Mouse (Mus musculus): ENCODE data around the gene Itgax. TPM values are rescaled to one million over a fixed set of nuclear protein-coding genes. Genes with fewer than 3 reads are reported as not detected.

The Itgax gene
- polyA plus RNA-seq, 1 experiment from 2014 or later = 0.23 TPM

DNA sequence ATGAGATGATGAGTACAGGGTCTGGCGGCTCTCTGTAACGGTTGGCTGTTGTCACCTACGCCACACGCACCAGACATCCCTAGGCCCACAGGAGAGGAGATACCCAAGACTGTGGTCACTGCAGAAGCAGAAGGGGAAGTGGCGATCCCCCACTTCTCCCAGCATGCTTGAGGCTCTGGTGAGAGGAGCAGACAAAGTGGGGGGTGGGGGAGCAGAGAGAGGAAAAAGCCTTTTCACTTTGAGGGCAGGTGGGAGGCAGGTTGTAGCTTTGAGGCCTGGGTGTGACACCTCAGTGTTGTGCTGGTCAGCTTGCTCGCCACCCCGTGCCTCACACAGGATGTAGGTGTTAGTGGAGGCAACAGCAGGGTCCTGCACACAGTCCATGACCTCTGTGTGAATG, 50.8 kb downstream of the Itgax start:
- H3K36me3 ChIP-seq (replicated peaks) = no peaks in the 10 kb centered on the region
- H3K4me3 ChIP-seq (replicated peaks) = no peak overlapping the region
- H3K4me1 ChIP-seq = no peaks in the 10 kb centered on the region
- 78% methylated on average over 7 of the region's 7 CpGs for WGBS
- H3K9me3 ChIP-seq = no peaks in the 10 kb centered on the region
- no peak overlapping the region for H3K4me2 ChIP-seq
- no peak overlapping the region for H3K9ac ChIP-seq
- H3K27ac ChIP-seq = no peak overlapping the region
- no peaks in the 10 kb centered on the region for H3K27me3 ChIP-seq
- no peak for ATAC-seq (ENCODE audit: low FRiP score)

DNA sequence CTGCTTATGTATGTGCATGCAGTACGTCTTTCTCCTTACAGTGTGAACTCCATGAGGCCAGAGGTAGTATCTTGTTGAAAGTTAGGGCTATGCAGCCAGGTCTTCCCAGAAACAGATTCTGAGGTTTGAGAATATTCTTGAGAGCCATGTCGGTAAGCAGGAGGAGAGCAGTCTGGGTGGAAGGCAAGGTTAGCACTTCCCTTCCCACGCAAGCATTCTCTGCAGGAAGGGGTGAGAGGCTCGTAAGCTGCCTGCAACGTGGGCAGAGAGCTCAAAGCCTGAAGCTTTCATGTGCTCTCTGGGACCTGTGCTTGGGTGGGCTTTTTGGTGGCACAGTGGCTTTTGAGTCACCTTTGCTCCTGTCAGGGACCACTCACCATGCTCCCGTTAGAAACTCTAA, 51.2 kb downstream of the Itgax start:
- H3K9ac ChIP-seq = no peak overlapping the region
- H3K27me3 ChIP-seq = no peaks in the 10 kb centered on the region
- WGBS = 81% methylated on average over 6 of the region's 6 CpGs
- H3K4me3 ChIP-seq (replicated peaks) = no peak overlapping the region
- no peaks in the 10 kb centered on the region for H3K36me3 ChIP-seq (replicated peaks)
- ATAC-seq (ENCODE audit: low FRiP score) = no peak
- no peak overlapping the region for H3K27ac ChIP-seq
- H3K4me1 ChIP-seq = no peaks in the 10 kb centered on the region
- H3K9me3 ChIP-seq = no peaks in the 10 kb centered on the region
- H3K4me2 ChIP-seq = no peak overlapping the region

DNA sequence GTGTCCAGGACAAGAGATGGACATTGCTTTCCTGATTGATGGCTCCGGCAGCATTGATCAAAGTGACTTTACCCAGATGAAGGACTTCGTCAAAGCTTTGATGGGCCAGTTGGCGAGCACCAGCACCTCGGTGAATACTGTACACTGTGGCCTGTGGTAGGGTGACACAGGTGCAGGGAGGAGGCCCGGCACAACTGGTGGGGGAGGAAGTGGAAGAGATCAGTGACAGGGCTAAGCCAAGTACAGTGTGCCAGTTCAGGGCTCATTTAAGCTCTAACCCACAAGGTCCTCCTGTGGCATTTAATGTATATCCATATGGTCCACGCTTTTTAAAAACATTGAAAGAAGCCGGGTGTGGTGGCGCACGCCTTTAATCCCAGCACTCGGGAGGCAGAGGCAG, 52.3 kb downstream of the Itgax start:
- ATAC-seq (ENCODE audit: low FRiP score) = no peak
- WGBS = 90% methylated on average over 10 of the region's 10 CpGs

More for the DNA sequence above, 52.3 kb downstream of the Itgax start:
- H3K27ac ChIP-seq = no peak overlapping the region
- no peak overlapping the region for H3K4me3 ChIP-seq (replicated peaks)
- H3K27me3 ChIP-seq = no peaks in the 10 kb centered on the region
- no peaks in the 10 kb centered on the region for H3K9me3 ChIP-seq
- no peaks in the 10 kb centered on the region for H3K36me3 ChIP-seq (replicated peaks)
- no peak overlapping the region for H3K9ac ChIP-seq
- H3K4me1 ChIP-seq = no peaks in the 10 kb centered on the region
- no peak overlapping the region for H3K4me2 ChIP-seq

Other genes with a start within 250 kb of the Itgax start
- gene Prss53, start 238.6 kb upstream of the Itgax start, polyA plus RNA-seq (2016; fragmentation: Nextera tagmentation; extraction: Ambion mirVana) = 0.49 and 0.77 TPM in 2 replicates
- gene Gm21974, start 234.1 kb upstream of the Itgax start, polyA plus RNA-seq (2016; fragmentation: Nextera tagmentation; extraction: Ambion mirVana) = not detected in 2 replicates
- 36.6 and 46.6 TPM in 2 replicates for gene Vkorc1, start 233.9 kb upstream of the Itgax start, polyA plus RNA-seq (2016; fragmentation: Nextera tagmentation; extraction: Ambion mirVana)
- gene Bckdk, start 225.5 kb upstream of the Itgax start, polyA plus RNA-seq (2016; fragmentation: Nextera tagmentation; extraction: Ambion mirVana) = 89.2 and 92.8 TPM in 2 replicates
- gene Kat8, start 217.0 kb upstream of the Itgax start, polyA plus RNA-seq (2016; fragmentation: Nextera tagmentation; extraction: Ambion mirVana) = 46.6 and 52.4 TPM in 2 replicates
- gene Prss8, start 199.4 kb upstream of the Itgax start, polyA plus RNA-seq (2016; fragmentation: Nextera tagmentation; extraction: Ambion mirVana) = 1.5 and 2.4 TPM in 2 replicates
- 8.4 and 9.0 TPM in 2 replicates for gene Prss36, start 182.8 kb upstream of the Itgax start, polyA plus RNA-seq (2016; fragmentation: Nextera tagmentation; extraction: Ambion mirVana)
- gene Fus, start 162.1 kb upstream of the Itgax start, polyA plus RNA-seq (2016; fragmentation: Nextera tagmentation; extraction: Ambion mirVana) = 517 and 534 TPM in 2 replicates
- 3.3 and 5.9 TPM in 2 replicates for gene Pycard, start 135.7 kb upstream of the Itgax start, polyA plus RNA-seq (2016; fragmentation: Nextera tagmentation; extraction: Ambion mirVana)
- not detected in 2 replicates for gene Trim72, start 125.6 kb upstream of the Itgax start, polyA plus RNA-seq (2016; fragmentation: Nextera tagmentation; extraction: Ambion mirVana)
- 0.54 TPM in 2 replicates for gene Itgam, start 66.9 kb upstream of the Itgax start, polyA plus RNA-seq (2016; fragmentation: Nextera tagmentation; extraction: Ambion mirVana)
- not detected in 2 replicates for gene Gm49368, start 66.9 kb upstream of the Itgax start, polyA plus RNA-seq (2016; fragmentation: Nextera tagmentation; extraction: Ambion mirVana)
- gene Itgad, start 24.8 kb downstream of the Itgax start, polyA plus RNA-seq (2016; fragmentation: Nextera tagmentation; extraction: Ambion mirVana) = not detected in 2 replicates
- gene Cox6a2, start 76.8 kb downstream of the Itgax start, polyA plus RNA-seq (2016; fragmentation: Nextera tagmentation; extraction: Ambion mirVana) = 0.29 TPM in 1 of 2 replicates, not detected in the other
- gene Armc5, start 107.8 kb downstream of the Itgax start, polyA plus RNA-seq (2016; fragmentation: Nextera tagmentation; extraction: Ambion mirVana) = 14.0 and 15.4 TPM in 2 replicates
- 11.7 and 12.0 TPM in 2 replicates for gene 9130023H24Rik, start 108.5 kb downstream of the Itgax start, polyA plus RNA-seq (2016; fragmentation: Nextera tagmentation; extraction: Ambion mirVana)
- gene Tgfb1i1, start 117.3 kb downstream of the Itgax start, polyA plus RNA-seq (2016; fragmentation: Nextera tagmentation; extraction: Ambion mirVana) = 24.0 and 27.7 TPM in 2 replicates
- gene Slc5a2, start 136.1 kb downstream of the Itgax start, polyA plus RNA-seq (2016; fragmentation: Nextera tagmentation; extraction: Ambion mirVana) = not detected in 2 replicates
- gene BC017158, start 168.6 kb downstream of the Itgax start, polyA plus RNA-seq (2016; fragmentation: Nextera tagmentation; extraction: Ambion mirVana) = 17.3 and 19.1 TPM in 2 replicates

Data from forebrain, embryonic 12.5 days (tissue).